Mouse (Mus musculus): ENCODE measurements around the gene E2f4. TPM values are rescaled to one million over a fixed set of nuclear protein-coding genes. Genes with fewer than 3 reads are reported as not detected.

E2f4 gene
- total RNA-seq, 4 experiments from 2014 or later: 18.7 to 21.9 (median 21.4) TPM

- no peak for DNase-seq (ENCODE audit: low spot score)
Observed at GRCm38 (mm10) chr8:105315073-105315769, 17.8 kb downstream of the E2f4 start.

GRCm38 (mm10) chr8:105317941-105318340 lies 20.5 kb downstream of the E2f4 start:
- DNase-seq (ENCODE audit: low spot score): no peak

- no peak for DNase-seq (ENCODE audit: low spot score)
Observed at GRCm38 (mm10) chr8:105318662-105319190, 21.3 kb downstream of the E2f4 start.

- DNase-seq (ENCODE audit: low spot score): no peak
Observed at GRCm38 (mm10) chr8:105323183-105323582, 25.7 kb downstream of the E2f4 start.

GRCm38 (mm10) chr8:105325641-105326093 lies 28.2 kb downstream of the E2f4 start:
- no peak for DNase-seq (ENCODE audit: low spot score)

GRCm38 (mm10) chr8:105326141-105326672 lies 28.7 kb downstream of the E2f4 start, which contains the start of the genes Lrrc29 and Tmem208:
TSS of gene Lrrc29 (minus strand) at chr8:105326278.
TSS of gene Tmem208 (plus strand) at chr8:105326354.
- DNase-seq (ENCODE audit: low spot score): peak; percentile 97

GRCm38 (mm10) chr8:105326968-105327367 lies 29.5 kb downstream of the E2f4 start:
- no peak for DNase-seq (ENCODE audit: low spot score)

GRCm38 (mm10) chr8:105330325-105330724 lies 32.9 kb downstream of the E2f4 start:
- DNase-seq (ENCODE audit: low spot score): no peak

GRCm38 (mm10) chr8:105331469-105331868 lies 34.0 kb downstream of the E2f4 start:
- no peak for DNase-seq (ENCODE audit: low spot score)

- DNase-seq (ENCODE audit: low spot score): no peak
Observed at GRCm38 (mm10) chr8:105331931-105332330, 34.5 kb downstream of the E2f4 start.

- no peak for DNase-seq (ENCODE audit: low spot score)
Observed at GRCm38 (mm10) chr8:105332523-105332922, 35.1 kb downstream of the E2f4 start.

GRCm38 (mm10) chr8:105336373-105337130 lies 39.1 kb downstream of the E2f4 start:
- DNase-seq (ENCODE audit: low spot score): no peak

GRCm38 (mm10) chr8:105338992-105339391 lies 41.5 kb downstream of the E2f4 start:
- DNase-seq (ENCODE audit: low spot score): no peak

- DNase-seq (ENCODE audit: low spot score): no peak
Observed at GRCm38 (mm10) chr8:105339886-105340635, 42.6 kb downstream of the E2f4 start.

- no peak for DNase-seq (ENCODE audit: low spot score)
Observed at GRCm38 (mm10) chr8:105341399-105341798, 43.9 kb downstream of the E2f4 start.

- no peak for DNase-seq (ENCODE audit: low spot score)
Observed at GRCm38 (mm10) chr8:105342768-105343167, 45.3 kb downstream of the E2f4 start.

GRCm38 (mm10) chr8:105343791-105344574 lies 46.5 kb downstream of the E2f4 start:
- no peak for DNase-seq (ENCODE audit: low spot score)

GRCm38 (mm10) chr8:105345061-105345975 lies 47.9 kb downstream of the E2f4 start:
- DNase-seq (ENCODE audit: low spot score): peak; percentile 62

GRCm38 (mm10) chr8:105346611-105347427 lies 49.4 kb downstream of the E2f4 start:
- peak; percentile 77 for DNase-seq (ENCODE audit: low spot score)
